Mouse (Mus musculus): ENCODE results near the gene Colgalt1. TPM values are rescaled to one million over a fixed set of nuclear protein-coding genes. Genes with fewer than 3 reads are reported as not detected.
A peak's percentile ranks its signal among the peaks of the same experiment; 100 is the strongest.

Gene Colgalt1
- polyA plus RNA-seq, 1 experiment from 2014 or later = 57.5 TPM

DNA sequence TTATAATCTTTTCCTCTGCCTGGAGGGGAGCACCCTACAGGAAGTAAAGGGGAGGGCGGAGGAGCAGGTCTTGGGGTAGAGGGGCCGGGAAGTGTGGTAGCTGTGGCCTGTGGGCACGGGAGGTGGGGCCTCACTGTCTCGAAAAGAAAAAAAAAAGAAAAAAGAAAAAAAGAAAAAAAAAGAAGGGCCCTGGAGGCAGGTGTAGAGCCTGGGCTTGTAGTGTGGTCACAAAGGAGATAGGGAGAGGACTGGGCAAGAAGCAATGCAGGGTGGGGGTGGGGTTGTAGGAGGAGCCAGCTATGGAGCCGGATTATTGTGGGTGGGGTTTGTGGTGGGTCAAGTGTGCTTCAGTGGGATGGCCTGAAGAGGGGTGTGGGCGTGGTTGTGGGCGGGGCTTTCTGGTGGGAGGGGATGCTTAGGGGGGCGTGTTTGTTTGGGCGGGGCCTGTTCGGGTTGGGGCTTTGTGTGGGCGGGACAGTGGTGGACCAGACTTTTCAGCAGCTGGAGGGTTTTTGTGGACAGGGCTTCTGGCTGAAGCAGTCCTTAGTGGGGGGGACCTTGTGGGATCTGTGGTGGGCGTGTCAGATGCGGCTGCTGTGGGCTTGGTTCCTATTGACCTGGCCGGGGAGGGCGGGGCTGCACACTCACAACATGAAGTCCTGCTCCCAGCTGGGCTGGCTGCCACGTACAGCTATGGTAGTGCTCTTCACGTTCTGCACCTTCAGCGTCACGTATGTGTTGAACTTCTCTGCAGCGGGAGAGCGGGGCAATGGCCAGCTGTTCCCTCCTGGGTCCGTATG lies 54.7 kb downstream of the Colgalt1 start:
- Histone ChIP-seq H3K4me2 (peak overlapping the region; percentile 24), H3K4me3 (no peak overlapping the region)

GRCm38 (mm10) chr8:71666855-71667254 lies 56.1 kb downstream of the Colgalt1 start:
- Histone ChIP-seq H3K9me3 (no peaks in the 10 kb centered on the region), H3K4me2 (peak overlapping the region; percentile 45), H3K4me1 (replicated peaks) (peaks cover 51% of the 10 kb centered on the region), H3K27me3 (peaks cover 30% of the 10 kb centered on the region), H3K9ac (peak overlapping the region; percentile 53), H3K4me3 (no peak overlapping the region), H3K36me3 (peaks cover 26% of the 10 kb centered on the region), H3K27ac (peak overlapping the region; percentile 80)
- WGBS = 17% methylated on average over 1 of the region's 1 CpGs
- ATAC-seq (ENCODE audit: low FRiP score) = no peak

More for the DNA sequence above, 54.7 kb downstream of the Colgalt1 start:
- Histone ChIP-seq H3K9ac (peak overlapping the region; percentile 6; the same call in 1 of the 2 replicates), H3K27ac (no peak overlapping the region), H3K27me3 (peaks cover 36% of the 10 kb centered on the region), H3K4me1 (replicated peaks) (peaks cover 50% of the 10 kb centered on the region), H3K36me3 (peaks cover 30% of the 10 kb centered on the region), H3K9me3 (no peaks in the 10 kb centered on the region)
- WGBS = 7% methylated on average over 22 of the region's 22 CpGs
- no peak for ATAC-seq (ENCODE audit: low FRiP score)

DNA sequence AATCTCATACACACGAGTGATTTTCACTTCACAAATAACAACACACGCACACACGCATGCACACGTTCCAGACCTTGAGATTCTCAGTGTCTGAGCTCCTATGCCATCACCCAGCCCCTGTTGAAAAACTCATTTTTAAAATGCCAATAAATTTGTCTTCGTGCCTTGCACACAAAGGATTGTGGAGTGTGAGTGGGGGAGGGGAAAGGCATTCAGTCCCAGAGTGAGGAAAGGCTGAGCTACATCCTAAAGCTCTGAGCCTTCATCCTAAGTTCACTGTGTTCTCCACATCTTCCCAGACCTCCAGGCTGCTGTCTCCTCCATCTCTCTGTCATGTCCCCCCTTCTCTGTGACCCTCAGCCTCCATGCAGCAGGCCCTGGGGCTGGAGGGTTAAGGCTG lies 56.5 kb downstream of the Colgalt1 start:
- no peak overlapping the region for H3K4me3 ChIP-seq
- ATAC-seq (ENCODE audit: low FRiP score) = no peak
- WGBS = 42% methylated on average over 5 of the region's 5 CpGs
- H3K27me3 ChIP-seq = peaks cover 26% of the 10 kb centered on the region
- H3K9me3 ChIP-seq = no peaks in the 10 kb centered on the region
- H3K9ac ChIP-seq = peak overlapping the region; percentile 53
- peaks cover 55% of the 10 kb centered on the region for H3K4me1 ChIP-seq (replicated peaks)
- H3K36me3 ChIP-seq = peaks cover 21% of the 10 kb centered on the region
- H3K27ac ChIP-seq = peak overlapping the region; percentile 80
- H3K4me2 ChIP-seq = peak overlapping the region; percentile 45

- peak overlapping the region; percentile 45 for H3K4me2 ChIP-seq
- no peak for ATAC-seq (ENCODE audit: low FRiP score)
- peak overlapping the region; percentile 80 for H3K27ac ChIP-seq
- 5% methylated on average over 21 of the region's 21 CpGs for WGBS
- H3K27me3 ChIP-seq = peaks cover 19% of the 10 kb centered on the region
- H3K9ac ChIP-seq = peak overlapping the region; percentile 53
- H3K36me3 ChIP-seq = peaks cover 10% of the 10 kb centered on the region
- peak overlapping the region; percentile 15 for H3K4me3 ChIP-seq
- H3K9me3 ChIP-seq = no peaks in the 10 kb centered on the region
- peaks cover 55% of the 10 kb centered on the region for H3K4me1 ChIP-seq (replicated peaks)
These were observed 57.6 kb downstream of the Colgalt1 start for GRCm38 (mm10) chr8:71668220-71668975.

DNA sequence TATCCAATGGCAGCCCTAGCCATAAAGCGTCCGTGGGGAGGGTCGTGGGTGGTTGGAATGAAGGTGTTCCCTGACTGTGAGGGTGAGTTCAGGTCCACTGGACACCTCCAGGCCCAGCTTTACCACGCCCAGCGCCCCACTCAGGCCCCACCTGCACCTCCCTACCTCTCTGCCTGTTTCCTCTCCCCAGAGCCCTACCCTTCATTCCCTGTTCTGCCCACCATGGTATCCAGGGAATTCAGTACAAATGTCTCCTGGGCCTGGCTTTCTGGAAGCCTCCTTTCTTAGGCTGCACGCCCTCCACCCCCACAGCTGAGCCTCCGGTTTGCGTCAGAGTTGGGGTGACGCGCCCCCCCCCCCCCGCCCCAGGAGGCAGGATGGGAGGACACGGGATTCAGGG lies 59.4 kb downstream of the Colgalt1 start:
- peaks cover 55% of the 10 kb centered on the region for H3K4me1 ChIP-seq (replicated peaks)
- H3K9me3 ChIP-seq = no peaks in the 10 kb centered on the region
- H3K9ac ChIP-seq = peak overlapping the region; percentile 88
- peak overlapping the region; percentile 96 for H3K27ac ChIP-seq
- peak; percentile 29 for ATAC-seq (ENCODE audit: low FRiP score)
- peaks cover 22% of the 10 kb centered on the region for H3K27me3 ChIP-seq
- 8% methylated on average over 12 of the region's 12 CpGs for WGBS
- peak overlapping the region; percentile 85 for H3K4me3 ChIP-seq
- H3K36me3 ChIP-seq = no peaks in the 10 kb centered on the region
- H3K4me2 ChIP-seq = peak overlapping the region; percentile 88

- peaks cover 54% of the 10 kb centered on the region for H3K4me1 ChIP-seq (replicated peaks)
- H3K9me3 ChIP-seq = no peaks in the 10 kb centered on the region
- peak overlapping the region; percentile 96 for H3K27ac ChIP-seq
- H3K36me3 ChIP-seq = no peaks in the 10 kb centered on the region
- WGBS = under 1% methylated on average over 61 of the region's 64 CpGs
- ATAC-seq (ENCODE audit: low FRiP score) = peak; percentile 65
- peak overlapping the region; percentile 88 for H3K4me2 ChIP-seq
- peaks cover 29% of the 10 kb centered on the region for H3K27me3 ChIP-seq
- H3K4me3 ChIP-seq = peak overlapping the region; percentile 85
- peak overlapping the region; percentile 88 for H3K9ac ChIP-seq
These were observed 60.1 kb downstream of the Colgalt1 start for GRCm38 (mm10) chr8:71670621-71671548.

DNA sequence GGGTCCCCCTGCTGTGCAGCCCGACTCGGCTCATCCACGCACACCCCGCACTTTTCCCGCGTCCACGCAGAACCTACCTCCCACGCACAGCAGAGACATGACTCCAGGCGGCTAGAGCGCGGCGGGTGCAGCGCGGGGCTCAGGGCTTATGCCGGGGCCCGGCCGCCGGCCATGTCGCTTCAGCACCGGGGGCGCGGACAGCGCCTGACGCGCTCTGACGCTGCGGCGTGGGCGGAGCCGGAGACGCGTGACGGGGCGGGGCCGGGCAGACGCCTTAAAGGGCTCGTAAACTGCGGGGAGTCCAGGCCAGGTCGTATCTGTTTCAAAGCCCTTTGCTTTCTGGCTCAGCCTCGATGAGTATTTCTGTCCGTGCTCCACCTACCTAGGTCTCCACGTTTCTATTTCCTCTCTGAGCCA lies 60.8 kb downstream of the Colgalt1 start, which contains the start of gene Unc13a:
Gene Unc13a, minus strand, starts transcription at position 209 of the 417 bp plus-strand sequence.
- Histone ChIP-seq H3K27me3 (peaks cover 35% of the 10 kb centered on the region), H3K4me2 (peak within 1 kb of the TSS; percentile 88), H3K27ac (peak within 1 kb of the TSS; percentile 96), H3K4me1 (replicated peaks) (peaks cover 52% of the 10 kb centered on the region), H3K9me3 (no peaks in the 10 kb centered on the region), H3K4me3 (peak within 1 kb of the TSS; percentile 85), H3K9ac (peak within 1 kb of the TSS; percentile 88), H3K36me3 (no peaks in the 10 kb centered on the region)
- under 1% methylated on average over 42 of the region's 42 CpGs for WGBS
- ATAC-seq (ENCODE audit: low FRiP score) = peak; percentile 55

GRCm38 (mm10) chr8:71672168-71672735 lies 61.5 kb downstream of the Colgalt1 start:
- 65% methylated on average over 6 of the region's 6 CpGs for WGBS
- no peak for ATAC-seq (ENCODE audit: low FRiP score)
- Histone ChIP-seq H3K4me1 (replicated peaks) (peaks cover 45% of the 10 kb centered on the region), H3K9ac (peak overlapping the region; percentile 88), H3K27me3 (peaks cover 41% of the 10 kb centered on the region), H3K4me3 (peak overlapping the region; percentile 85), H3K9me3 (no peaks in the 10 kb centered on the region), H3K27ac (peak overlapping the region; percentile 96), H3K4me2 (peak overlapping the region; percentile 88), H3K36me3 (no peaks in the 10 kb centered on the region)

DNA sequence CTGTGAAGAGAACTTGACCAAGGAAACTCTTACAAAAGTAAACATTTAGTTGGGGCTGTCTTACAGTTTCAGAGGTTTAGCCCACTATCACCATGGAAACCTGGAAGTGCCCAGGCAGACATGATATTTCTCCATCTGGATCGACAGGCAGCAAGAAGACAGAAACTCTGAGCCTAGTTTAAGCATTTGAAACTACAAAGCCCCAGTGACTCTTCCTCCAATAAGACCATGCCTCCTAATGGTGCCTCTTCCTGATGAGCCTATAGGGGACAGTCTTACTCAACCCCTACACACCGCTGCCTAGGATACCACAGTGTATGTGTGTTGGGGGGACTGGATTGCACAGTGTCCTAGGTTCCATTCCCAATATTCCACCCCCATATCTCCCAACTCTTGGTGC lies 63.3 kb downstream of the Colgalt1 start:
- Histone ChIP-seq H3K36me3 (no peaks in the 10 kb centered on the region), H3K9me3 (no peaks in the 10 kb centered on the region), H3K9ac (no peak overlapping the region), H3K27ac (no peak overlapping the region), H3K4me1 (replicated peaks) (peaks cover 28% of the 10 kb centered on the region), H3K4me2 (no peak overlapping the region), H3K4me3 (no peak overlapping the region), H3K27me3 (peaks cover 56% of the 10 kb centered on the region)
- WGBS = 65% methylated on average over 2 of the region's 2 CpGs
- ATAC-seq (ENCODE audit: low FRiP score) = no peak
